Mouse (Mus musculus): ENCODE measurements at regions not wholly inside any gene's neighbourhood (a gene's known extent, or its start where the extent isn't known, plus 50 kb on each side); places are given as distances from the start of the nearest gene placed in this dataset.
A peak's percentile ranks its signal among the peaks of the same experiment; 100 is the strongest.

- Histone ChIP-seq H3K4me3 (replicated peaks; ENCODE audit: insufficient read depth, low read depth, low read length) (no peak overlapping the region), H3K27ac (ENCODE audit: insufficient read depth, low read length) (no peak overlapping the region), H3K27me3 (ENCODE audit: control insufficient read depth, insufficient read depth, low read length) (no peaks in the 10 kb centered on the region; the same call in 1 of the 2 replicates), H3K4me1 (ENCODE audit: control insufficient read depth, insufficient read depth, low read length) (peaks cover 2% of the 10 kb centered on the region; the same call in 1 of the 2 replicates)
- whole genome bisulfite sequencing = 86% methylated on average over 6 of the region's 6 CpGs
- no peak for TF ChIP-seq CTCF (IDR thresholded peaks at IDR 0.05; ENCODE audit: borderline replicate concordance, insufficient read depth, low read depth, low read length)
- no peak for TF ChIP-seq POLR2A (IDR thresholded peaks at IDR 0.05; ENCODE audit: borderline replicate concordance, insufficient read depth, low read length)
- DNase-seq = no peak
Measured at GRCm38 (mm10) chr5:106343601-106344000, 114.4 kb downstream of the Barhl2 start.

- peaks cover 2% of the 10 kb centered on the region for H3K4me1 ChIP-seq (ENCODE audit: control insufficient read depth, insufficient read depth, low read length)
- H3K27me3 ChIP-seq (ENCODE audit: control insufficient read depth, insufficient read depth, low read length) = no peaks in the 10 kb centered on the region
- WGBS = 74% methylated on average over 12 of the region's 12 CpGs
- DNase-seq = no peak
- H3K4me3 ChIP-seq (replicated peaks; ENCODE audit: insufficient read depth, low read depth, low read length) = no peak overlapping the region
- TF ChIP-seq CTCF (IDR thresholded peaks at IDR 0.05; ENCODE audit: borderline replicate concordance, insufficient read depth, low read depth, low read length) (no peak), POLR2A (IDR thresholded peaks at IDR 0.05; ENCODE audit: borderline replicate concordance, insufficient read depth, low read length) (no peak)
- no peak overlapping the region for H3K27ac ChIP-seq (ENCODE audit: insufficient read depth, low read length)
Measured at GRCm38 (mm10) chr5:106341361-106341760, 116.6 kb downstream of the Barhl2 start.

DNA sequence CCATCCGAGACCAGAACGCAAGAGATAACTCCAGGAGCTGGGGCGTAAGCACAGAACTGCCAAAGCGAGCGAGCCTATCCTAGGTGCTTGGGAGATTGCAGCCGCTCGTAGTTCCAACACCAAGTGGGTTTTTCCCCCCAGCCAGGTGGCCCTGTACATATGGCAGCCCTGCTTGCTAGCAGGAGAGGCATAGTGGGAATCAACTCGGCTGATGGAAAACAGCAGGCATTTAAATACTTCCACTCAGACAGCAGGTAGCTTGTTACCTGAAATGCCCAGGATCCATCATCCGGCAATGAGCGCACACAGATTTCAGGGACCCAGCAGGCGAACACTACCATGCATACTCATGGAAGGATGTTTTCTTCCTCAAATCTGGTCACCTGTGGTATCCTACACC lies 122.3 kb downstream of the Barhl2 start:
- WGBS = 11% methylated on average over 11 of the region's 11 CpGs
- no peak for TF ChIP-seq CTCF (IDR thresholded peaks at IDR 0.05; ENCODE audit: borderline replicate concordance, insufficient read depth, low read depth, low read length)
- TF ChIP-seq POLR2A (IDR thresholded peaks at IDR 0.05; ENCODE audit: borderline replicate concordance, insufficient read depth, low read length) = no peak
- Histone ChIP-seq H3K27me3 (ENCODE audit: control insufficient read depth, insufficient read depth, low read length) (no peaks in the 10 kb centered on the region), H3K4me3 (replicated peaks; ENCODE audit: insufficient read depth, low read depth, low read length) (no peak overlapping the region), H3K27ac (ENCODE audit: insufficient read depth, low read length) (no peak overlapping the region), H3K4me1 (ENCODE audit: control insufficient read depth, insufficient read depth, low read length) (peaks cover 17% of the 10 kb centered on the region)
- DNase-seq = peak; percentile 82 to 89

GRCm38 (mm10) chr5:106327592-106328150 lies 130.3 kb downstream of the Barhl2 start:
- Histone ChIP-seq H3K4me1 (ENCODE audit: control insufficient read depth, insufficient read depth, low read length) (peaks cover 3% of the 10 kb centered on the region; the same call in 1 of the 2 replicates), H3K27ac (ENCODE audit: insufficient read depth, low read length) (no peak overlapping the region), H3K4me3 (replicated peaks; ENCODE audit: insufficient read depth, low read depth, low read length) (no peak overlapping the region), H3K27me3 (ENCODE audit: control insufficient read depth, insufficient read depth, low read length) (no peaks in the 10 kb centered on the region)
- TF ChIP-seq POLR2A (IDR thresholded peaks at IDR 0.05; ENCODE audit: borderline replicate concordance, insufficient read depth, low read length) (no peak), CTCF (IDR thresholded peaks at IDR 0.05; ENCODE audit: borderline replicate concordance, insufficient read depth, low read depth, low read length) (no peak)
- WGBS = 82% methylated on average over 9 of the region's 9 CpGs
- DNase-seq = no peak

DNA sequence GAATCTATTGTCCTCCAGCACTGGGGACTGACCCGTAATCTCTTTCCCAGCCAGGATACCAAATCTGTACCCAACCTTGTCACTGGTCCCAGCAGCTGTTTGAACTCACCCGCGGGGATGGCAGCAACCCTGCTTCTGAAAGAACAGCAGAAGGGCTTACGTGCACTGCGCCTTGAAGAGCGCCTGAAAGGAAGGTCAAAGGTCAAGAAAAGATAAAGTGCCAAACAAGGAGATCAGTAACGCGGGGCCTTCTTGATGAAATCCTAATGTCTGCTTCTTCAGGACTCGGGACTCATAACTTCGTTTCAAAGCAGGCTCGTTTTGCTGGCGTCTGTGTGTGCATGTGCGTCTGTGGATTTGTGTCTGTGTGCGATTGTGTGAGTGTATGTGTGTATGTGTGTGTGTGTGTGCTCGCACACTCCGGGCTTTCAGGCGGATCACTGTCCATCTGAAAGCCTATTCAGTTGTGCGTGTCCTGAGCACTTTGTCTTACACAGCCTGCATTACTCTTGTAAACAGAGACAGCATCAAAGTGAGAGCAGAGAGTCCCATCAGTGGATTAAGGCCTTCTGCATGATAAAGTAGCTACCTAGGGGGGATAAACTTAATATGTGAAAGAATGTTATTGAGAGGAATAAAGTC lies 135.3 kb downstream of the Barhl2 start:
- Histone ChIP-seq H3K27me3 (ENCODE audit: control insufficient read depth, insufficient read depth, low read length) (no peaks in the 10 kb centered on the region), H3K27ac (ENCODE audit: insufficient read depth, low read length) (no peak overlapping the region), H3K4me1 (ENCODE audit: control insufficient read depth, insufficient read depth, low read length) (peaks cover 11% of the 10 kb centered on the region; the same call in 1 of the 2 replicates), H3K4me3 (replicated peaks; ENCODE audit: insufficient read depth, low read depth, low read length) (no peak overlapping the region)
- no peak for TF ChIP-seq POLR2A (IDR thresholded peaks at IDR 0.05; ENCODE audit: borderline replicate concordance, insufficient read depth, low read length)
- no peak for TF ChIP-seq CTCF (IDR thresholded peaks at IDR 0.05; ENCODE audit: borderline replicate concordance, insufficient read depth, low read depth, low read length)
- DNase-seq = no peak
- WGBS = 84% methylated on average over 18 of the region's 18 CpGs

GRCm38 (mm10) chr5:106321426-106321825 lies 136.5 kb downstream of the Barhl2 start:
- TF ChIP-seq POLR2A (IDR thresholded peaks at IDR 0.05; ENCODE audit: borderline replicate concordance, insufficient read depth, low read length) = no peak
- TF ChIP-seq CTCF (IDR thresholded peaks at IDR 0.05; ENCODE audit: borderline replicate concordance, insufficient read depth, low read depth, low read length) = no peak
- 20% methylated on average over 4 of the region's 5 CpGs for WGBS
- Histone ChIP-seq H3K27me3 (ENCODE audit: control insufficient read depth, insufficient read depth, low read length) (no peaks in the 10 kb centered on the region), H3K27ac (ENCODE audit: insufficient read depth, low read length) (no peak overlapping the region), H3K4me1 (ENCODE audit: control insufficient read depth, insufficient read depth, low read length) (peaks cover 11% of the 10 kb centered on the region; the same call in 1 of the 2 replicates), H3K4me3 (replicated peaks; ENCODE audit: insufficient read depth, low read depth, low read length) (no peak overlapping the region)
- DNase-seq = peak in 1 of 2 experiments; percentile 33

GRCm38 (mm10) chr5:106321023-106321422 lies 136.9 kb downstream of the Barhl2 start:
- H3K4me1 ChIP-seq (ENCODE audit: control insufficient read depth, insufficient read depth, low read length) = peaks cover 11% of the 10 kb centered on the region; the same call in 1 of the 2 replicates
- H3K27me3 ChIP-seq (ENCODE audit: control insufficient read depth, insufficient read depth, low read length) = no peaks in the 10 kb centered on the region
- 86% methylated on average over 3 of the region's 3 CpGs for WGBS
- H3K4me3 ChIP-seq (replicated peaks; ENCODE audit: insufficient read depth, low read depth, low read length) = no peak overlapping the region
- H3K27ac ChIP-seq (ENCODE audit: insufficient read depth, low read length) = no peak overlapping the region
- no peak for DNase-seq
- TF ChIP-seq POLR2A (IDR thresholded peaks at IDR 0.05; ENCODE audit: borderline replicate concordance, insufficient read depth, low read length) (no peak), CTCF (IDR thresholded peaks at IDR 0.05; ENCODE audit: borderline replicate concordance, insufficient read depth, low read depth, low read length) (no peak)

GRCm38 (mm10) chr5:106320039-106320438 lies 137.9 kb downstream of the Barhl2 start:
- 81% methylated on average over 6 of the region's 6 CpGs for WGBS
- TF ChIP-seq POLR2A (IDR thresholded peaks at IDR 0.05; ENCODE audit: borderline replicate concordance, insufficient read depth, low read length) (no peak), CTCF (IDR thresholded peaks at IDR 0.05; ENCODE audit: borderline replicate concordance, insufficient read depth, low read depth, low read length) (no peak)
- H3K27me3 ChIP-seq (ENCODE audit: control insufficient read depth, insufficient read depth, low read length) = no peaks in the 10 kb centered on the region

More at GRCm38 (mm10) chr5:106320039-106320438, 137.9 kb downstream of the Barhl2 start:
- H3K27ac ChIP-seq (ENCODE audit: insufficient read depth, low read length) = no peak overlapping the region
- DNase-seq = no peak
- H3K4me3 ChIP-seq (replicated peaks; ENCODE audit: insufficient read depth, low read depth, low read length) = no peak overlapping the region
- H3K4me1 ChIP-seq (ENCODE audit: control insufficient read depth, insufficient read depth, low read length) = peaks cover 9% of the 10 kb centered on the region; the same call in 1 of the 2 replicates

All from cerebellum, adult 2 months (tissue).